Mouse (Mus musculus) lung, embryonic 15.5 days (tissue): Measurements from ENCODE around the gene Phactr2. TPM values are rescaled to one million over a fixed set of nuclear protein-coding genes. Genes with fewer than 3 reads are reported as not detected.
A peak's percentile ranks its signal among the peaks of the same experiment; 100 is the strongest.
"Not testable (repeated sequence)": the region's sequence is repeated elsewhere in the genome, so short reads cannot be mapped to it uniquely, and the experiment has no call there.

Experiments used
- ATAC-seq: fragments of 200-750 bp; cut with Nextera tagmentation; 2 replicates; pipeline ENCODE4 v1.8.0; 2017; ENCODE audit warnings: moderate number of reproducible peaks, borderline replicate concordance; ENCODE audit not compliant: low FRiP score, low TSS enrichment; ENCODE audit errors: extremely low read depth
- H3K27ac ChIP-seq: fragments of 300-500 bp; sonication (generic); 2 replicates; pipeline ENCODE4 v1.5.1; 2015; ENCODE audit warnings: moderate library complexity, mild to moderate bottlenecking, inconsistent platforms
- H3K27me3 ChIP-seq: fragments of 300-500 bp; sonication (generic); 2 replicates; pipeline ENCODE4 v1.6.1; 2015; ENCODE audit warnings: inconsistent platforms
- H3K36me3 ChIP-seq: fragments of 300-500 bp; sonication (generic); 2 replicates; pipeline ENCODE4 v1.6.1; 2015; ENCODE audit warnings: inconsistent platforms
- H3K4me1 ChIP-seq: fragments of 300-500 bp; sonication (generic); 2 replicates; pipeline ENCODE4 v1.6.1; 2015; ENCODE audit warnings: inconsistent platforms
- H3K4me2 ChIP-seq: fragments of 300-500 bp; sonication (generic); 2 replicates; pipeline ENCODE4 v1.6.1; 2015; ENCODE audit warnings: inconsistent platforms, mild to moderate bottlenecking, moderate library complexity
- H3K4me3 ChIP-seq: fragments of 300-500 bp; sonication (generic); 2 replicates; pipeline ENCODE4 v1.5.1; 2015; ENCODE audit warnings: mild to moderate bottlenecking, inconsistent platforms
- H3K9ac ChIP-seq: fragments of 300-500 bp; sonication (generic); 2 replicates; pipeline ENCODE4 v1.6.1; 2015; ENCODE audit warnings: inconsistent platforms
- H3K9me3 ChIP-seq: fragments of 300-500 bp; sonication (generic); 2 replicates; pipeline ENCODE4 v1.6.1; 2016; ENCODE audit warnings: inconsistent platforms
- WGBS: fragments of 180-500 bp; shearing (Covaris S2); methylation state at CpG from one replicate; pipeline ENCODE4 v1.1.7; 2015; 5-methylcytosine and 5-hydroxymethylcytosine counted together
- polyA plus RNA-seq: library from polyadenylated mRNA; unstranded; fragments of >200 nt; fragmentation: Nextera tagmentation; extraction: Ambion mirVana; gene quantifications from 2 replicates; pipeline ENCODE4 v1.2.1, GENCODE M21; 2015

Gene Phactr2
- polyA plus RNA-seq, 1 experiment from 2014 or later: 33.7 TPM

DNA sequence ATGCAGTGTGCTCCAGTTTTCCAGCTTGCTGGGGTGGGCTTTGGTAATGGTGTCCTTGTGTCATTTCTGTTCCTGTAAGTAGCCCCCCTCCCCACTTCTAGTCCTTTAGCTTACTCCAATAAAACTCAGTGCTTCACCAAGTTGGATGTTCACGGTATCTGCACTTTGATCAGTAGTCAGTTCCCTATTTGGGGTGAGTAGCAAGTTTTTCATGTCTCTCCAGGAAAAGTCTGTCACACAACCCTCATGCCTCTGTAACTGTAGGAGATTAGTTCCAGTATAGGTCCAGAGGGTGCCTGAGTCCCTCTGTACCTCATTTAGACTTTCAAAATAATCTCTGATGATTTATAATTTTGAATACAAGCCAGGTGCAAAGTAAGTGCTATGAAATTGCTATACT lies 275.0 kb downstream of the Phactr2 start:
- H3K27ac ChIP-seq: no peak overlapping the region
- no peak overlapping the region for H3K4me2 ChIP-seq
- WGBS: 90% methylated on average over 1 of the region's 1 CpGs
- ATAC-seq: no peak
- no peaks in the 10 kb centered on the region for H3K4me1 ChIP-seq
- no peaks in the 10 kb centered on the region for H3K9me3 ChIP-seq
- H3K9ac ChIP-seq: no peak overlapping the region
- no peak overlapping the region for H3K4me3 ChIP-seq
- H3K27me3 ChIP-seq: no peaks in the 10 kb centered on the region
- no peaks in the 10 kb centered on the region for H3K36me3 ChIP-seq

DNA sequence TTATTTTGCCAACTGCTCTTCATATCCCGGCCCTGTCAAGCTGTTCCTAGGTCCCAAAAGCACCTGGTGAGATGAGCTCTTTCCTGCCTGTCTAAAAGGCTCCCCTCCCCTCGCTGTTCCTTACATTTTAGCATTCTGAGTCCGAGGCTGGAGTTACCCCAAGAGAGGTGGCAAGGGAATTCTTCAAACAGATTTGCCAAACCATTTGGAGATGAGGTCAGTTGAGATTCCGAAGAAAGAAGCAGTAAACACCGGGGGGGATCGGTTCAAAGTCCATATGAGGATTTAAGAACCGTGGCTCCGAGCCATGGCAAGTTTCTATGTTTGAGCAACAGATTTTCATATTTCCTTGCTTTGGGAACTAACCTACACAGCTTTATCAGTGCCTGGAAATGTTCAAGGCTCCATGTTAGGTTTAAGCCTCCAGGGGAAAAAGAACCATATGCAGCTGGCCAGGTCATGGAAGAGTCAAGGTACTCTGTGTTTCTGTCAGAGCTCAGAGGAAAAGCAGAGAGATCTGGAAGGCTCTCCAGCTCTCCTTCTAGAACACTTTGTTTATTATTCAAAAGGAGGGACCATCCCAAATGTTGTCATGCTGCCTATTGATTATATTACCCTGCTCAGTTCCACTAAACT lies 277.2 kb downstream of the Phactr2 start:
- Histone ChIP-seq H3K27ac (no peak overlapping the region), H3K4me3 (no peak overlapping the region), H3K9ac (no peak overlapping the region), H3K4me2 (no peak overlapping the region), H3K27me3 (no peaks in the 10 kb centered on the region), H3K4me1 (peaks cover 4% of the 10 kb centered on the region), H3K36me3 (no peaks in the 10 kb centered on the region), H3K9me3 (no peaks in the 10 kb centered on the region)
- 76% methylated on average over 8 of the region's 8 CpGs for WGBS
- no peak for ATAC-seq

DNA sequence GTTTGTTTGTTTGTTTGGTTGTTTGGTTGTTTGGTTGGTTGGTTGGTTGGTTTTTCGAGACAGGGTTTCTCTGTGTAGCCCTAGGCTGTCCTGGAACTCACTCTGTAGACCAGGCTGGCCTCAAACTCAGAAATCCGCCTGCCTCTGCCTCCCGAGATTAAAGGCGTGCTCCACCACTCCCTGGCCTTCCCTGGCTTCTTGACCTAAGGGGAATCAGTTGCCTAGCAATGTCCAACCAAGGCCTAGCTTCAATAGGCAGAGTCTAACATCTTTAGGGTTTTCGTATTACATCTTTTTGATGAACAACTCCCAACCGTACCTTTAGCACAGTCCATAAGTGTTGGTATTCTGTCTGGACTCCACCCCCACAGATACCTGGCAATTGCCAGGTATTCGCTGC lies 280.7 kb downstream of the Phactr2 start:
- H3K9ac ChIP-seq, ATAC-seq: not testable (repeated sequence)
- WGBS: 81% methylated on average over 7 of the region's 7 CpGs

DNA sequence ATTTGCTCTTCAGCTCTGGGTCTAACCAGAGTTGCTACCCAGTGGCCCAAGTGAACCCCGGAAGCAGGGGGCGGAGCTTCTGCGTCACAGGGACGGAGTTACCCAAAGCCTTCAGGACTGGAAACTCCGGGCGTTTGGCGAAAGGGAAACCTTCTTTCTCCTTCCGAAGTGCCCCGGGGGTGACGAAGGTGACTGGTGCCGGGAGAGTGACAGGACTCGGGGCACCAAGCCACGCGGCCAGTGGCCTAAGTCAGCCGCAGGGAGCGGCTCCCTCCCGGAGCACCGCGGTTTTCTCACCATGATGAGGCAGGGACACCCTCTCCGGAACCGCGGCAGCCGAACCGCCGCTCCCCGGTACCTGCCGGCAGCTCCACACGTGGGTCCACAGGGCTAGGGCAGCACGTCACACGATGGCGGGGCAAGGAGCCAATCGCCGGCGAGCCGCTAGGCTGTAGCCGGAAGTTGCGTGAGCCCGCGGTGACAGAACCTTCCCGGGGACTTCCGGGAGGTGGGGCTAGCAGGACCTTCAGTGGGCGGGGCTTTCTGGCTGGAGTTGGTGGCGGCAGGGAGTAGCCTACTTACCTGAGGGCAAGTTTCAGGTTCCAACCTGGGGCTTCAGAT lies 281.4 kb downstream of the Phactr2 start, which contains the start of gene Ltv1:
Ltv1 (minus strand) TSS at position 438 of the 621 bp plus-strand sequence.
- H3K4me3 ChIP-seq: peak within 1 kb of the TSS; percentile 89
- H3K4me2 ChIP-seq: peak within 1 kb of the TSS; percentile 66
- H3K4me1 ChIP-seq: peaks cover 6% of the 10 kb centered on the region
- peak within 1 kb of the TSS; percentile 69 for H3K9ac ChIP-seq
- ATAC-seq: peak; percentile 99
- under 1% methylated on average over 43 of the region's 43 CpGs for WGBS
- H3K9me3 ChIP-seq: no peaks in the 10 kb centered on the region
- H3K27ac ChIP-seq: peak within 1 kb of the TSS; percentile 80
- peaks cover 20% of the 10 kb centered on the region for H3K36me3 ChIP-seq
- H3K27me3 ChIP-seq: no peaks in the 10 kb centered on the region

More for the DNA sequence above, 280.7 kb downstream of the Phactr2 start:
- H3K4me1 ChIP-seq, H3K27me3 ChIP-seq, H3K9me3 ChIP-seq, H3K27ac ChIP-seq: not testable (repeated sequence)
- Histone ChIP-seq H3K4me3 (peak overlapping the region; percentile 89), H3K4me2 (peak overlapping the region; percentile 66), H3K36me3 (peaks cover 18% of the 10 kb centered on the region)

DNA sequence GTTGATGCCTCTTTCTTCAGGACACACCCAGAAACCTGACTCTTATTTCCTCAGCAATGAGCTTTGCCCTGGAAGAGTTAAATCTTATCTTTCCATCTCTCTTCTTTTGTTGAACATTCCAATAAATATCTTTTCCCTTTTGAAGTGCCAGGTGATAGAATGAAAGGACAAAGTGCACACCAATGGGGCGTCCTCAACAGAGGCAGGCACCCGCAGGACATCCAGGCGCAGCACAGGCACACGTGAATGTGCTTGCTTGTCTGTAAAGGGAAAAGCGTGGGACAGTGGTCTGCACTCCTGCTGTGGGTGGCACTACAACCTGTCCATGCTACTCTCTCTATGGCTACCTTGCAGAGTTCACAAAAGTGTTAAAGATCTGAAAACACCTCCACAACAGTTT lies 284.3 kb downstream of the Phactr2 start:
- no peak overlapping the region for H3K4me2 ChIP-seq
- 63% methylated on average over 5 of the region's 5 CpGs for WGBS
- no peak for ATAC-seq
- no peak overlapping the region for H3K4me3 ChIP-seq
- H3K9me3 ChIP-seq: no peaks in the 10 kb centered on the region
- H3K9ac ChIP-seq: no peak overlapping the region
- peaks cover 35% of the 10 kb centered on the region for H3K36me3 ChIP-seq
- no peaks in the 10 kb centered on the region for H3K27me3 ChIP-seq
- H3K27ac ChIP-seq: no peak overlapping the region
- H3K4me1 ChIP-seq: peaks cover 6% of the 10 kb centered on the region

DNA sequence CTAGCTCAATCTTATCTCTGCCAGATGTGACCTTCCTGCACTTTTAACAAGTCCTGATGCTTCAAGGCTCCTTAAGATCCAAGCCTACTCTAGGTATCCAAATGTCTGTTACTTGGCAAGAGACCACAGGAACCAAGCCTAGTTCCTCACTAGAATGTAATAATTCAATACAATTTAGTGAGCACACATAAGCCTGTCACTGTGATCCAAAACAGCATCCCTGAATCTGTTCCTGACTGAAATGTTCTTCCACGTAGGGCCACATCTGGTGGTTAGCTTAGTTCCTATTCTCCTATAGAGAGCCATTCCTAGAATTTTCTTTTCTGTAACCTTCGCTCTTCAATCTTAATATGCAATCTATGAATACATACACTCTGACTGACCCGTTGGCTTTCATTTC lies 287.5 kb downstream of the Phactr2 start:
- no peak overlapping the region for H3K4me2 ChIP-seq
- peaks cover 54% of the 10 kb centered on the region for H3K36me3 ChIP-seq
- H3K9ac ChIP-seq: no peak overlapping the region
- no peak overlapping the region for H3K27ac ChIP-seq
- H3K4me3 ChIP-seq: no peak overlapping the region
- H3K27me3 ChIP-seq: no peaks in the 10 kb centered on the region
- no peak for ATAC-seq
- H3K4me1 ChIP-seq: no peaks in the 10 kb centered on the region; the same call in 1 of the 2 replicates
- WGBS: 78% methylated on average over 3 of the region's 3 CpGs
- no peaks in the 10 kb centered on the region for H3K9me3 ChIP-seq

DNA sequence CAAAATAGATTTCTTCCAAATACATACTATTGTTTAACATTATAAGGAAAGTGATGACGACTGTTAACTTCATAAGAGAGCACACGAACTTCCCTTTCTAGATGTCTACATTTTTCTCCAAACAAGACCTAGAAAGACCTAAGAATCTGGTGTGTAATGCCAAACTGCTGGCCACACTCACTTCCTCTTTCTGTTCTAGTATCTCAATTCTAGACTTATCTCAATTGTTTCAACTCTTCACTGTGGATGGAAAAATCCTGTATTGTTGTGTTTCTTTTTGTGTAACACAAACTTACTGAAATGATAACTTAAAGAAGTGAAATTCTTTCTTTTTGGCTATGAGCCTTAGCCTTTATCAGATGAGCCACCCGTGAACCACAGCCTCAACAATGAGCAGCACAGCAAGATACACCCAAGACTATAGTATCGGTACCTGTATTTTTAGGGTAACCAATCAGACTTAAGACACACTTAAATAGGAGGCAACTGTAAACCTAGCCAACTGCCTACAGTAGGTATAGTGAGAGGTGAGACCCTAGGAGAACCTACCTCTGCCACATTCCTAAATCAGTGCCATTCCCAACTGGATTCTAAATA lies 289.9 kb downstream of the Phactr2 start:
- 83% methylated on average over 4 of the region's 4 CpGs for WGBS

DNA sequence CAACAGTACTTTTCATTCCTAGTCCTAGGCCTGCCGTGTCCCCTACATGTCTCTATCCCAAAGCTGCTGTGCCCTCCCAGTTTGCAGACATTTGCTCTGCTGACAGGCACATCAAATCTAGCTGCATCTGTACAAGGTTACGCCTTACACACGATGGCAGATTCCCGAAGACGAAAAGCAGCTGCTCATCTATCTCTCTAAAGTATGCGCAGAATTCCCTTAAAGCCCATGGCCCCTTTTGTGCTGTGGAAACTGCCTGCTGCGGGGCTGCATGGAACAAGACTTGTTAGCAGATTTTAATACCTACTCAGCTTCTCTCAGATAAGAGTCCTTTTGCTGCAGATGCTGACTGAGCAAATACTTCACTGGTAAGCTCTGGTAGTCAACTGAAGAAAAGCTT lies 294.0 kb downstream of the Phactr2 start:
- 0 out of 2 replicates have a peak overlapping the region, but pooled peaks have one; percentile 2 for H3K27ac ChIP-seq
- peaks cover 69% of the 10 kb centered on the region for H3K36me3 ChIP-seq
- no peaks in the 10 kb centered on the region for H3K4me1 ChIP-seq
- H3K4me2 ChIP-seq: no peak overlapping the region
- no peak for ATAC-seq
- no peaks in the 10 kb centered on the region for H3K9me3 ChIP-seq
- 52% methylated on average over 7 of the region's 7 CpGs for WGBS
- no peak overlapping the region for H3K9ac ChIP-seq
- no peak overlapping the region for H3K4me3 ChIP-seq
- no peaks in the 10 kb centered on the region for H3K27me3 ChIP-seq

More for the DNA sequence above, 289.9 kb downstream of the Phactr2 start:
- no peaks in the 10 kb centered on the region for H3K27me3 ChIP-seq
- no peaks in the 10 kb centered on the region for H3K9me3 ChIP-seq
- H3K36me3 ChIP-seq: peaks cover 60% of the 10 kb centered on the region
- no peak overlapping the region for H3K4me2 ChIP-seq
- no peak for ATAC-seq
- no peak overlapping the region for H3K27ac ChIP-seq
- H3K9ac ChIP-seq: no peak overlapping the region
- H3K4me3 ChIP-seq: no peak overlapping the region
- no peaks in the 10 kb centered on the region for H3K4me1 ChIP-seq

DNA sequence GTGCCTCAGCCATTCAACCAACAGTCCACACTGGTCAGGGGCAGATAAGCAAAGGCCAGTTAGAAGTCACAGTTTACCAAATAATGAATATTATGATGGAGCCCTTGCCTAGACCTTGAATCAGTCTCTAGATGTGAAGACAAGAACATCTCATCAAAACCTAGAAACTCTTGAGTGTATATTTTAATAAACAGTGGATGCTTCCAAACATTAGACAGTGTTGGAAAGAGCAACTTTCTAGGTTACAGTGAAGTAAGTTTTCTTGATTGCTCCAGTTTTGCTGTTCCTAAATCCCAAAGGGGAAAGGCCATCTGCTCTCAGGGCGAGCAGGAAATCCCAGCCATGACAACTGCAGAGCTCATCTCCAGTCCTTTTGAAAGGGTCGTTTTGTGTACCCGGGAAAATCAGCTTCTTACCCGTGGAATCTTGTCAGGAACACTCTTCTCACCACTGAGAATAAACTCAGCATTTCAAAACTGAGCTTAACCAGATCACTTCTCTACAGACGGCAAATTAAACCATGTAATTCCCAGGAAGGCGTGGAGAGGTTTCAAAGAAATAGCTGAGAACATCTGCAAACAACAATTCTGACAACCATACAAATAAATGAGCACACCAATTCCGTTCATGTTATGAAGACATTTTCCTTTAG lies 296.1 kb downstream of the Phactr2 start, which contains the start of gene Zc2hc1b:
Zc2hc1b (minus strand) TSS at position 51 of the 652 bp plus-strand sequence.
- no peak within 1 kb of the TSS for H3K4me2 ChIP-seq
- no peak within 1 kb of the TSS for H3K9ac ChIP-seq
- H3K9me3 ChIP-seq: no peaks in the 10 kb centered on the region
- H3K4me3 ChIP-seq: no peak within 1 kb of the TSS
- ATAC-seq: no peak
- peaks cover 58% of the 10 kb centered on the region for H3K36me3 ChIP-seq
- H3K27ac ChIP-seq: no peak within 1 kb of the TSS
- 70% methylated on average over 7 of the region's 7 CpGs for WGBS
- no peaks in the 10 kb centered on the region for H3K27me3 ChIP-seq
- H3K4me1 ChIP-seq: peaks cover under 1% of the 10 kb centered on the region; the same call in 1 of the 2 replicates

DNA sequence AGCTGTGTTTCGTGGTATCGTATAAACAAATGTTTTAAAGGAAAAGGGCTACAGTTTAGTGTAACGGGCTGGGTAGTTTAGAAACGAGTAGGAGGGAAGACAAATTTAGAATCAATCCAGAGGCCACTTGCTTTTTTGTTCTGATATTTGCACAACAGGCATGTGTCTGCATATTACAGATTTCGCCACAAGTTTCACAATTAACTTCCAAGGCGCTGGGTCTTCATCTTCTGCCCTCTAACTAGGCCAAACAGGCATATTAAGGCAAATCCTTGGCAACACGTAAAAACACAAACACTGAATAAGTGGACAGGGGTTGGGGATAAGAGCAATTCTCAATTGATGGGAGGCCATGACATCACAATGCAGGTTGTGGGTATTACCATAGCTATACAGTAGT lies 298.3 kb downstream of the Phactr2 start:
- Histone ChIP-seq H3K4me1 (peaks cover 19% of the 10 kb centered on the region), H3K27me3 (no peaks in the 10 kb centered on the region), H3K36me3 (peaks cover 42% of the 10 kb centered on the region), H3K27ac (no peak overlapping the region), H3K4me3 (no peak overlapping the region), H3K9me3 (no peaks in the 10 kb centered on the region), H3K4me2 (no peak overlapping the region), H3K9ac (no peak overlapping the region)
- ATAC-seq: no peak
- 73% methylated on average over 7 of the region's 7 CpGs for WGBS

DNA sequence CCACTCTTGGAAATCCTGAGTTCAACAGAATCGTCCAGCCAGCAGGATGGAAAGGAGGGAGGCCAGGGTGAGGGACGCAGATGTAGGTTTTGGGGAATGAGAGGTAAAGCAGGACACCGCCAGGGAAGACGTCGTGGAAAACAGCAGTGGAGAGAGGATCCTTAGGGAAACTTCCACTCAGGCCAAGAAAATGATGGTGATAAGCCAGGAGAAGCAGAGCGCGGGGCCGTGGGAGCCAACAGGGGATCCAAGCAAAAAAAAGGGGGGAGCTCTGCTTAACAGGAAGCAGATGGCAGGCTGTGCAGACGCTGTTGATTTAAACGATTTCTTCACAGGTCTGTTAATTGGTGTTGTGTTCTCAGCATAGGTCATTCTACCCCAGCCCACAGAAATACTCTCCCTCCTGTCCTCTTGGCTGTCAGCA lies 301.4 kb downstream of the Phactr2 start:
- 31% methylated on average over 10 of the region's 10 CpGs for WGBS

More for the DNA sequence above, 301.4 kb downstream of the Phactr2 start:
- Histone ChIP-seq H3K27me3 (no peaks in the 10 kb centered on the region), H3K4me1 (peaks cover 34% of the 10 kb centered on the region), H3K27ac (peak overlapping the region; percentile 49; the same call in 1 of the 2 replicates), H3K36me3 (peaks cover 13% of the 10 kb centered on the region), H3K9me3 (no peaks in the 10 kb centered on the region), H3K4me2 (no peak overlapping the region), H3K4me3 (no peak overlapping the region), H3K9ac (no peak overlapping the region)
- no peak for ATAC-seq
